Mouse (Mus musculus) thymus, postnatal 14 days (tissue): ENCODE data around the gene Gm9922.
A peak's percentile ranks its signal among the peaks of the same experiment; 100 is the strongest.

Experiments
- DNase-seq: peaks from one replicate; pipeline ENCODE4 v3.0.0; 2021

The Gm9922 gene

DNA sequence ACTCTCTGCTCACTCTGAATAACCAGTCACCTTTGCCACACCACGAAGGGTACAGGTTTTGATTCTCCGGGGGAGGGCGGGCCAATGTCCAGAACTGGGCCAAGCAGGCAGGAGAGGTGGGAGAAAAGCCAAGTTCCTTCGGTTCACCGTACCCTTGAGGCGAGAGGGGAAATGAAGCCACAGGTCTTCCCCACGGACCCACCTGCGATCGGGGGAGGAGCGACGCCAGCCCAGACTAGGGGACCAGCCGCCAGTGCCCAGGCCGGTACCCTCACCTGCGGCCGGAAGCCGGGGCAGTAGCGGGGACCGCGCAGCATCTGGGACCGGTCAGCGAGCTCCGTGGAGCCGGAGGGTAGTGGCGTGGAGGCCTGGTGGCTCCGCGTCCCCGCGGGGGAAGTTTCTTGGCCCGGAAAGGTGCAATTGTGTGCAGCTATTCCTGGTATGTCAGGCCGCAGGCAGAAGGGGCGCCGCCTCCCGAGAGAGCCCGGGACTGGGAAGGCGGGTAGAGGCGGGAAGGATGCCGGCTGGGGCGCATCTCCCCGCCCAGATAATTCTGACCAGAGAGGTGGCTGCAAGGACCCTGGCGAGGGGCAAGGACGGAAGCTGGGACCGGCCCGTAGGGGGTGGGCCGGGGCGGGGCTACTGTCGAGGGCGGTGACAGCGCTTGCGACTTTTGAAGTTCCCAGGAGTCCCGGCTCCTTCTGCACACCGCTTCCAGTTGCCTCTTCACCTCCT is at the start of gene Gm9922, which contains the start of gene Lmo7:
Gene Gm9922 (minus strand): TSS at position 578 of the 735 bp plus-strand sequence.
Gene Lmo7 (plus strand): TSS at position 721 of the 735 bp plus-strand sequence.
- DNase-seq = peak; percentile 23

- no peak for DNase-seq
These were observed 48.8 kb upstream of the Gm9922 start for GRCm38 (mm10) chr14:101778426-101778825.

- DNase-seq = no peak
These were observed 47.5 kb upstream of the Gm9922 start for GRCm38 (mm10) chr14:101777129-101777493.

- DNase-seq = no peak
These were observed 46.9 kb upstream of the Gm9922 start for GRCm38 (mm10) chr14:101776296-101777128.

DNA sequence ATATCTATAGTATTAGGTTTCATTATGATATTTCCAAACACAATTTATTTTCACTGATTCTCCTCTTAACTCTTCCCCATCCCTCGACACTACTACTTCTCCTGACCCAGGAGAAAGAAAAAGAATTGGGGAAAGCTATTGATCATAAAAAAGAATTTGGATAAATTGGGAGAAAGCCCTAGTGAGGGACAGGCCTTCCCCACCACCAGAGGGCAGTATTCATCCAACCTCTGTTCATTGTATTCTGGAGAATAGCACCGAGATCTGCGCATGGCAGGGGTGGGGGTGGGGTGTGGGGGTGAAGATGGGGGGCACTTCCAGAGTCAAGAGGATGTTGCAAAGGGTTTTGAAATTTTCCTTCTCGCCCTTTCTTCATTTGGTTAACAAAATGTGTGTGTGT is 45.0 kb upstream of the Gm9922 start:
- peak; percentile 11 for DNase-seq

- DNase-seq = no peak
These were observed 42.1 kb upstream of the Gm9922 start for GRCm38 (mm10) chr14:101771756-101772155.

DNA sequence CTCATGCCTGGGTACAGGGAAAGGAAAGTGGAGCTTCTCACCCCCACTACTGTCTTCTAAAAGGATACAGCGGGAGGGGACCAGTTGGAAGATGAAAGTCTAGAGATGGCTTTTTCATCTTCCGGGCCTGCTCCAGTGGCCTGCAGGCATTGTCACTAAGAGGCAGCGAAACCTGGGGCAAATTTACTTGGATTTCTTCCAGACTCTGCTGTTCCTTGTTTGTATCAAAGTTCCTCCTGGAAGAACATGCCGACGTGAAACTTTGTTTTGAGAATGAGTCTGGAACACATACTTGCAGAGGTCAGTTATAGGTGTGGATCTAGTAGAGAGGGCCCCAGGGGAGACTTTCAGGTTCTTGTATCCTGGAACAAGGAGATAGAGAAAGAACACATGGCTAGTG is 41.7 kb upstream of the Gm9922 start:
- DNase-seq = no peak

DNA sequence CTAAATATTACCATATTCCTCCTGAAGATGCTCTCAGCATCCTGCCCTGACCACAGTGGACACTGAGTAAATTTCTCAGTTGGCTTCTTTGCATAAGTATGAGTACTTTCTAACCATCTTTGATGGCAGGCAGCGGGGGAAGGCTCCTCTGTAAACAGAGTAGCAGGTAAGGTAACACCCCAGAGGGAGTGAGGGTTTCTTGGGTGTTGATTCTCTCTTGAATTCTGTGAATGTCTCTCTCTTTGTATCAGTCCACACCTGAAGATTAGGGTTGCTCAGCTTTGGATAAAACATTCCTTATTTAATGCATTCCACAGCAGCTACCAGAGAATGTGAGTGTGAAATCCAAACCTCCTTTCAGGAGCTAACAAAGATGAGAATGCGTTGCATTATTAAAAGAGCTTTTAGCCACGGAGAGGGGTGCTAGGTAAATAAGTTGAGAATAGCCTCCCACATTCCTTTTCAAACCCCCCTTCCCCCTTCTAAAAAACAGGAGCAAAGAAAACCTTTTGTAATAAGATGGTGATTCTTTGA is 34.2 kb upstream of the Gm9922 start:
- no peak for DNase-seq

DNA sequence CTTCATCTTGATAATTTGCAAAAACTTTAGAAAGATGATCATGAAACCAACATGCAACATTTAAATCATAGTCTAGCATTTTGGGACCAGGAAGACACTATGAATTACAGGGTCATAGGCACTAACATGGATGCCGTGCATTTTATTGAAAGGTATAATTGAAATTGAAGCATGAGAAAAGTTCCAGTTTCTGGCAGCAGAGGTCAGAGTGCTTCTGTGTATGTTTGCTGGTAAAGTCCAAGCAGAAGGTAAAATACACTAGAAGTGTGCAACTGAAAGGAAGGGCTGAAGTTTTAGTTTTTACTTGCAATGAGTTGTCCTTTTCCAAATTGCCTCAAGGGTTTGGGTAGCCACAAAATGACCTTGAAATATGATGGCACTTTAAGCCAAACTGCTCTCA is 32.7 kb upstream of the Gm9922 start:
- no peak for DNase-seq

DNA sequence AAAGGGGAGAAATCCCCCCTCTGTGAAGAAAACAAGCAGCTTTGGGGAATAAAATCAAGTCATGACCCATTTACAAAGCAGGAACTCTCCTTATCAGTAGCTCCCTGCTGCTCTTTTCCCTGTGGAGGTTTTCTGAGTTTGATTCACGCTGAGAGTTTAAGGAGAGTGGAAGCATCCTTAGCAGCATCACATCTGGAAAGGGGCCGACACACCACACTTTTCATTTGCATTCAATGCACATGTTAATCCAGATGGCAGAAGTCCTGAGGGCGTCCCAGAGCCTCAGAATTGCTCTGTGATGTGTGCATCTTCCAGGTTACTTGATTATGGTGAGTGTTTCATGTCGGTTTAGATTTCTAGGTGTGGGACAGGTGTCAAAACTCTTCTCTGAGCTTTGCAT is 25.8 kb upstream of the Gm9922 start:
- no peak for DNase-seq

DNA sequence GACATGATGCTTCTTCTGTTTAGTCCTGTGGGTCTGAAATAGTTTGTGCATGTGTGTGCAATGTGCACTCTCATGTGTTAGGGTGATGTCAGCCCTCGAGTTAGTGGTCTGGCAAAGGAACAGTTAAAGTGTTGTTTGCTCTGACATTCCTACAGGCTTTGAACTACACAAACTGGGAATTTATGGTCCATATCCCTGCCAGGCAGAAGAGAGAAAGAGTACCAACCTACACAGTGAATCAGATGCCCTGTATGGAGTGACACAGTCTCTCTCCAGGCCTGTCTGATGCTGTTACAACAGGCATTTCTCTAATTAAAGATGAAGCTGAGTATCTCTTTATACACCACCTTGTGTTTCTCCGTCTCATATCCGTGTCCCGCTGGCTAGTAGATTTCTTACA is 21.3 kb upstream of the Gm9922 start:
- DNase-seq = no peak

DNA sequence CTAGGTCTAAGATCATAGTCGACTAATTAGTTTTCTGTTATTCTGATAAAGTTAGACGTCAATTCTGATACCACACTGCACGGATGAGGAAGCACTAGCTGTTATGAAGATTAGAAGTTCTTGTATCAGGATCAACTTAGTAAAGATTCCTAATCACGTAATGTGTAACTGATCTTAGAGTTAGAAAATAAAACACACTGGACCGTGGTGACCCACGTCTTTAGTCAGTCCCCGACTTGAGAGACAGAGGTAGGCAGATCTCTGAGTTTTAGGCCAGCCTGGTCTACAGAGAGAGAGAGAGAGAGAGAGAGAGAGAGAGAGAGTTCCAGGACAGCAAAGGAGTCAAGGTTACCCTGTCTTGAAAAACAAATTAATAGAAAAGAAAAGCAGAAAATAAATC is 18.8 kb upstream of the Gm9922 start:
- no peak for DNase-seq

DNA sequence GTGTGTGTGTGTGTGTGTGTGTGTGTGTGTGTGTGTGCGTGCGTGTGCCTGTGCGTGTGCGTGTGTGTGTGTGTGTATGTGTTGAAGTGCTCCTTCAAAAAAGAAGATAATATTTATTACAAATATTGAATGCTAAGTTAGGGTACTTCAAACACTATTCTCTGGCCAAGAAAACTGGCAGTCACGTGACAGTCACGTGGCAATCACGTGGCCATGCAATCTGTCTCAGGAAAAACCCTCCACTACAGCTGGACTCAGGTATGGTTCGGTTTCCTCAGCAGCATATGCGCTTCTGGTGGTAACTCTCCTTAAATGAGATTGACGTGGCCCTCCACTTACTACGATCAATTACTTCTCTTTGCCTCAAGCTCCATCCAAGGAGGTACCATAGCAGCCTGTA is 18.2 kb upstream of the Gm9922 start:
- no peak for DNase-seq

DNA sequence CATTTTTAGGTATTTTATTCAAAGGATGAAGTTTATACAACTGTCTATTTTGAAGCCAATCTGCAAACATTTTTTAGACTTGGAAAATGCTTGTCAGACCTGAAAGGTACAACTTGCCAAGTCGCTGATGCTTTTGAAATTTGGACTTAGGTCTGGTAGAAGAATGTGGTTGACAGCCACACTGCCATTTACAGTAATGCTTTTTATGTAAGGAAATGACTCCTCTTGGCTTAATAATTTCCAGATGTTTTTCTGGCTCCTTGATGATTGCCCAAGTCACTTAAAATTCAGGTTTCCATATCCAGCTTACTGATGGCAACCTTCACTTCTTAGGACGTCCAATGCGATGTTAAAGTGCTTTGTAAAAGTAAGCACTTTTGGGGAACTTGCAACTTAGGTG is 17.0 kb upstream of the Gm9922 start:
- DNase-seq = no peak

GRCm38 (mm10) chr14:101737501-101737900 is 7.9 kb upstream of the Gm9922 start:
- DNase-seq = no peak

DNA sequence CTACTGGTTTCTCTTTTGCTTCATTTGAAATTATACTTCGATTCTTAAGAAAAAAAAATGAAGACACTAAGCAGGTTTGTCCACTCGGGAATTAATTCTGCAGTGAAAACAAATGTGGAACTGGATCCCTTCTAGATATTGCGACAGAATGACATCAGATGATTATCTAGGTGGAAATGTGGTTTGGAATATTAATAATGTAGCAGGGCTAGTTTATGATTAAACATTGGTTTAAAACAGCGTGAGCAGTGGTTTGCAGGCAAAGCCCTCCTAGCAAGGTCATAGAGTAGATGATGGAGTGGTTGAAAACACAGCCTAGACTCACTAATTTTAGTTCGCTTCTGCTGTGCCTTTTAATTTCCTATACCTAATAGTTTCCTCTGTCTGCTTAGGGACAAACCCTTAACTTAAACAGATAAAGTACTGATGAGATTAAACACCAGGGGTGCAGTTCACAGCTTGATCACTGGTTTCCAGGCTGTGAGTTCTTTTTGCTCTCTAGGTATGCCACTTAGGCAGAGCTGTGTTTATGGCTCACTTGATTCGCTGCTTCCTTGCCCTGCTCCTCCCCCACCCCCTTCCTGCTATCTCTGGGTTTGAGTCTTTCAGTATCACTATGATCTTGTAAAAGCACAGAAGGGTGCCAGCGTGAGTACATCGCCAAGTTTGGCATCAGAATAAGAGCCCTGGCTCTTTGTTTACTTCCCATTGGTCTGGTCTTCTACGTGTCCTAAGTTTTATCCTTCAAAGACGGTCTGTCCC is 4.1 kb upstream of the Gm9922 start:
- DNase-seq = no peak

- DNase-seq = no peak
These were observed 518 bp upstream of the Gm9922 start for GRCm38 (mm10) chr14:101729972-101730692.

DNA sequence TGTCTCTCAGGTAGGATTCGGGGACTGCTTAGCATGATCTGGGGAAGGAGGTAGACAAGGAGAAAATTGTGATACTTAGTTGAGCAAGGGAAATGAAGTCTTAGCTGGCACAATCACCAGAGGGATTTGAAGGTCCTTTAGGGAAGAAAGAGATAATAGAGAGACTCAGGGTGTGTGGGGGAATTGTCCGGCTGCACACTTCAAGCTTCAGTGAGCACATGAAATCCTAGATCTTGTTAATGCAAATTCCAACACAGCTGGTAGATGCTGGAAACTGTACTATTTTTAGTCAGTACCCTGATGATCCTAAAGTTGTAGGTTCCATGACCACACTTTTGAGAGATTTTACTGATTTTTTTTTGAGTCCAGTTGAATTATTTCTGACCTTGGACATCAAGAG is 15.2 kb downstream of the Gm9922 start:
- DNase-seq = no peak

DNA sequence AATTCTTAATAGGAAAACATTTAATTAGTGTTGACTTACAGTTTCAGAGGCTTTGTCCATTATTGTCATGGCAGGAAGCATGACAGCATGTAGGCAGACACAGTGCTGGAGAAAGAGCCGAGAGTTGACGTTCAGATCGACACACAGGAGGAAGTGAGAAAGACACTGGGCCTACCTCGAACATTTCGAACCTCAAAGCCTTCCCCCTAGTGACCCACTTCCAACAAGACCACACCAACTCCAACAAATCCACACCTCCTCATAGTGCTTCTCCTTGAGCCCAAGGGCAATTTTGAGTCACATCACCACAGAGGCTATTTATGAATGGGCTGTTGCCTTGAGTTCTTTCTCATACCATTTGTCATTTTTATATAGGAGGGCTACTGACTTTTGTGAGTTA is 22.5 kb downstream of the Gm9922 start:
- DNase-seq = no peak

GRCm38 (mm10) chr14:101704479-101704878 is 25.1 kb downstream of the Gm9922 start:
- DNase-seq = no peak

GRCm38 (mm10) chr14:101688406-101688805 is 41.2 kb downstream of the Gm9922 start:
- no peak for DNase-seq

DNA sequence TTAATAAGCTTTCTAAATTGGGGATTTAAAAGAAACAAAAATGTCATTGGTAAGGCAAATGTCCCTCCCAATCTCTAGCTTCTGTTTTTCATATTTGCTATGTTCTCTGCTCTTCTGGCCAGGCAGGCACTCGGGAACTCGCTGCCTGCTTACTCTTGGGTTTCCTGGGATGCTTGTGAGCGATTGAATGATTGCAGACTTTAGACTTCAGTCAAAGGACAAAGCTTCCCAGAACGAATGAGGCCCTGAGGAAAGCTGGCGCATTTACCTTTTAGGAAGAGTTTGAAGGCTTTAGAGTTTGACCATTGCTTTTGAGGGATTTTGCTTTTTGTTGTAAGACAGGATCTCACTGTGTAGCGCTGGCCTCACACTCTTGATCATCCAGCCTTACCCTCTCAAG is 41.9 kb downstream of the Gm9922 start:
- DNase-seq = no peak
